Mouse (Mus musculus): Measurements from ENCODE around the gene Wfdc1. TPM values are rescaled to one million over a fixed set of nuclear protein-coding genes. Genes with fewer than 3 reads are reported as not detected.

Wfdc1 gene
- 10 to 100 TPM; 56.9 to 59.7 TPM for total RNA-seq (2021)
- long read RNA-seq, experiment 1, transcript Wfdc1-201 (7 exons, 1,371 nt), result major isoform, 51 of 55 reads
- long read RNA-seq, experiment 1, partial matches to known transcripts, result 2 of 55 reads
- long read RNA-seq, experiment 1, other reads (novel, unspliced or antisense), result 2 of 55 reads
- long read RNA-seq, experiment 2, transcript Wfdc1-201 (7 exons, 1,371 nt), result major isoform, 56 of 69 reads
- long read RNA-seq, experiment 2, partial matches to known transcripts, result 1 of 69 reads
- long read RNA-seq, experiment 2, other reads (novel, unspliced or antisense), result 9 of 69 reads

GRCm38 (mm10) chr8:119666219-119666951 lies at the start of gene Wfdc1:
Wfdc1 (plus strand) TSS chr8:119666365.
- peak; percentile 32 to 57 for DNase-seq (ENCODE audit: low spot score in 2 of 2)

DNA sequence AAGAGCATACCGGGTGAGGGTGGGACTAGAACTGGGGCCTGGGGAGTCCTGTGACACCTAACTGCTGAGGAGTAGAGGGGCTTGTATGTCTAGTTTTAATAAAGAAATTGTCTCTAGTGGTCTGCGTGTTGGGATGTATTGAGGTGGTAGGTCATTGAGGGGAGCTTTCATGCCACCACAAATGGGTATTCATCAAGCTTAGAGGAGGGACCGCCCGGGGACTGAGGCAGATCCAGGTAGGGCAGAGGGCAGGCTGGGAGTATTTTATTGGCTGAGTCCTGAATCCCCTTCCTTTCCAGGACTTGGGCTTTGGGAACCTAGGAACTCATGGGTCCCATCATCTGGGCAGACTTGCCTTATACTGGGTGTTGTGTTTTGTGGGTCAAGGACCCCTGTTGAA lies 49.4 kb upstream of the Wfdc1 start:
- no peak for DNase-seq (ENCODE audit: low spot score in 2 of 2)

- no peak for DNase-seq (ENCODE audit: low spot score in 2 of 2)
Measured at GRCm38 (mm10) chr8:119617586-119617985, 48.6 kb upstream of the Wfdc1 start.

- DNase-seq (ENCODE audit: low spot score in 2 of 2), result no peak
Measured at GRCm38 (mm10) chr8:119618887-119619286, 47.3 kb upstream of the Wfdc1 start.

- DNase-seq (ENCODE audit: low spot score in 2 of 2), result no peak
Measured at GRCm38 (mm10) chr8:119620116-119620840, 45.9 kb upstream of the Wfdc1 start.

- no peak for DNase-seq (ENCODE audit: low spot score in 2 of 2)
Measured at GRCm38 (mm10) chr8:119620848-119621465, 45.2 kb upstream of the Wfdc1 start.

- DNase-seq (ENCODE audit: low spot score in 2 of 2), result no peak
Measured at GRCm38 (mm10) chr8:119622555-119622954, 43.6 kb upstream of the Wfdc1 start.

- no peak for DNase-seq (ENCODE audit: low spot score in 2 of 2)
Measured at GRCm38 (mm10) chr8:119623061-119623460, 43.1 kb upstream of the Wfdc1 start.

- DNase-seq (ENCODE audit: low spot score in 2 of 2), result no peak
Measured at GRCm38 (mm10) chr8:119623744-119624143, 42.4 kb upstream of the Wfdc1 start.

DNA sequence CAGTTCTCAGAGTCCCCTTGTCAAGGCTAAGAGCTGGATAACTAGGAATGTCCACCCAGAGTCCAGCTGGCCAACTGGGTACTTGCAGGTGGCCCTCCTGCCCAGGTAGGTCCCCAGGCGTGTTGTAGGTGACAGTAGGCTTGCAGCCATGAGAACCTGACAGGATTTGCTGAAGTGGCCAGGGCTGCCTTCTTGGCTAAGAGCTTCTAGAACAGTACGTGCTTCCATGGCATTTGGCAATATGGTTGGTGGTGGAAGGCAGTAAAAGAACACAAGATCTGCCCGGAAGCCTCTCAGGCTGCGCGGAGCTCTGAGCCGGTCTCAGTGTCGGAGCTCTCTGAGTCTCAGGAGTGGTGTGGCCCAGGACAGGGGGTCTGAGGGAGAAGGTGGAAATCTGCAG lies 41.2 kb upstream of the Wfdc1 start:
- DNase-seq (ENCODE audit: low spot score in 2 of 2), result no peak

DNA sequence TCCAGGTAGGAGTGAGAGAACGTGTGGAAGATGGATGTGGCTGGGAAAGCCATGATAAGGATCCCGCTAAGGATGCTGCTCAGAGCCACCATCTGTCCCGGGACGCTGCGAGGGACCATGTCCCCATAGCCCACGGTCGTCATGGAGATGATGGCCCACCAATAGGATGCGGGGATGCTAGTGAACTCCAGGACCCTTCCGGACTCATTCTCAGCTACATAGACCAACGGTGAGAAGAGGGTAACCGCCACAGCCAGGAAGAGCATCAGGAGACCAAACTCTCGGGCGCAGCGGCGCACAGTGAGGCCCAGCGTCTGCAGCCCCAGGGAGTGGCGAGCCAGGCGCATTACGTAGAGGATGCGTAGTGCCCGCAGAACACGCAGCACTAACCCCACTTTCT lies 40.4 kb upstream of the Wfdc1 start:
- no peak for DNase-seq (ENCODE audit: low spot score in 2 of 2)

DNA sequence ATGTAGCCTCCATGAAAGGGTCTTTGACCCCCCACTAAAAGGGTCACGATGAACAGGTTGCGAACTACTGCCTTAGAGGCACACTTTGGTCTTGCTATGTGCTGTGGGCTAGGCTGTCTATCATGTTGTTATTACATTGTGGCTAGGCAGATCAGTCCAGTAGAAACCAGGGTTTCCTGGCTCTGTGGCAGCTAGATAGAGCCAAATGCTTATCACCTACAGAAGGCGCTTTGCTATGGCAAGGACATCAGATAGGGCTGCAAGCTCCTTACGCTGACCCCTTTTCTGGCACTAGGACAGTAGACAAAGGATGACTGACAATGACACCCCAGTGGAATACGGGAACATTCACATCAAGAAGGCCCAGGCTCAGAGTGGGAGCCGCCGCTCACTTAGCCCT lies 39.0 kb upstream of the Wfdc1 start:
- no peak for DNase-seq (ENCODE audit: low spot score in 2 of 2)

DNA sequence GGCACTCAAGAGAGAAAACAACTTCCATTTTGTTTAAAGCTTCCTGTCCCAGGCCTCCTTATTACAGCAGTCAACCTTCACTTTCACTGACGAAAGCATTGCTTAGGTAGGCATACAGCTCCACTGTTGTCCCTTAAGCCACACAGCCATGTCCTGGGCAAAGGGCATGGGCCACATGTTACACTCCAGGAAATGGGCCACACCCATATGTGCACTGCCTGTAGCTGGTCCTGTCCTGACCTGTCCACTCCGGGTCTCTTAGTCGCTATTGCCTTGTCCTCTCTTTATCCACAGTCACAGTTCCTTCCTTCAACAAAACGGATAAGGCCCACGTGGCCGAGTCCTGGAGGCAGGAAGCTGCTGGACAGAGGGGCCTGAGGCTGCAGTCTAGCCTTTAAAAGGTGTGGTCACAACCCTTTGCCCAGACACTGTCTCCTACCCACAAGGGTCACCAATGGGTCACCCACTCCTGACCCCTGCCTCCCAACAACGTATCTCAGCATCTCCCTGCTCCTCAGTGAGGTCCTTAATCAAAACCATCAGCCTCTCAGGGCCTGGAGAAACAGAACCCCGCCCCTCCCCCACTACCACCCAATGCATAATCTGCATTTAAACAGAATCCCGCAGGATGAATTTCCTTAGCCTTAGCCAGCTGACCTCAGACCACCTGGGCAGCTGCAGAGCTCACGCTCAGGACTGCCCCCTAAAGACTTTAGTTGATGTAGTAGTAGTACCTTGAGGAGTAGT lies 38.4 kb upstream of the Wfdc1 start:
- no peak for DNase-seq (ENCODE audit: low spot score in 2 of 2)

DNA sequence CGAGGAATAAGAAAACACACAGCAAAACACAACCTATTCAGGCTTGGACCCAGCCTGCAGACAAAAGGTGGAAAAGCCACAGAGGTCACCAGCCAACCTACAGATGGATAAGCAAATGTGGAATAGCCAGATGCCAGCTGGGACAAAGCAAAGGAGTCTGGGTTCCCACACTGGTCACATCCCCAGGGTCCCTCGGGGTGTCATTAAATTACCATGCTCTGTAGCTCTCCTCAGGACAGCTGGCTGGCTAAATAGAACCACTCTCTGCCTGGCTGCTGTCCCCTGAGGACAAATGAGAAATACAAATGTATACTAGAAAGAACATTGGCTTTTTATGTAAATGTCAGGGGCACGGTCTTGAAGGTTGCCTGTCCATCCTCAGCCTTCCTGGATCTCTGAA lies 35.3 kb upstream of the Wfdc1 start:
- no peak for DNase-seq (ENCODE audit: low spot score in 2 of 2)

GRCm38 (mm10) chr8:119632246-119632645 lies 33.9 kb upstream of the Wfdc1 start:
- DNase-seq (ENCODE audit: low spot score in 2 of 2), result no peak

DNA sequence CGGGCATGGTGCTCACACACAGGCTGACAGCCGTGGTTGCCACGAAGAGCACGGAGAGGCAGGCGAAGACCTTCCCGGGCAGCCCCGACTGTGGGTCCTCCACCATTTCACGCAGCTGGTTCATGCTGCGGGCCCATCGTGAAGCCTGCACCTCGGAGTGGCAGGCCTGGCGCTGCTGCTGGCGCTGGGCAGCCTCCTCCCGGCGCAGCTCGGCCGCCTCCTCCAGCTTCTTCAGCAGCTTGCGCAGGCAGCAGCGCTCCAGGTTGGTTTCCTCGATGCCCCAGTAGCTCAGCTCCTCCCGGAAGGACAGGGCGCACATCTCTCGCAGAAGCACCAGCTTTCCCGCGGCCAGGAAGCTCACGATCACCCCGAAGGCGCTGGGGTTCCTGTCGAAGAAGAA lies 33.3 kb upstream of the Wfdc1 start:
- DNase-seq (ENCODE audit: low spot score in 2 of 2), result no peak

DNA sequence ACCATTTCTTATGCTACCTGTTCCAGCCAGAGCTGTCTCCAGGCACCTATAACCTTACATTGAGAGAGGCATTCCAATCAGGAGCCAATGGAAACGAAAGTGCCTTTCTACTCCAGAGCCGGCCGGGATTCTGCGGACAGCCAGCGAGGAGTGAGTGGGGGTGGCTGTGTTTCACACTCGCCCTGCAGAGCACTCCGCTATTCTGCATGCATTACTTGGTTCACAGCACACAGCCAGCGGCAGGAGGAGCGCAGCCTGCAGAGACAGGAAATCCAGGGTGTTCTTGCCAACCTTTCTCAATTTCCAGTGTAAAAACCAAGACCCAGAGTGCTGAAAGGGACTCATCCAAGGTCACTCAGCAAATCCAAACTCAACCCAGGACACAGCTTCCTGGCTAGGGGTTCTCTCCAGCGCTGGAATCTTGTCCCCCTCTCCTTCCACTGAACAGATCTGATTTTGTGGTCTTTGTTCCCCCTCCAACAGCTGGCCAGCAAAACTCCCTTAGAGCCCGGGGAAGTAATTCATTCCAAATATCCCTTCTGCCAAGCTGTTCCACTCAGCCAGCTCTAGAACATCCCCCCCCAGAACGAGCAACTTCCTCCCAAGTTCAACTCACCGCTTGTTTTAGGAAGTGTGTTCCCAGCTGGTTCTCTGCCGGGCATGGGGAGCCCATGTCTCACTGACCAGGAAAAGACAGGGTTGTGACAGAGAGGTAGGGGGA lies 31.4 kb upstream of the Wfdc1 start:
- no peak for DNase-seq (ENCODE audit: low spot score in 2 of 2)

DNA sequence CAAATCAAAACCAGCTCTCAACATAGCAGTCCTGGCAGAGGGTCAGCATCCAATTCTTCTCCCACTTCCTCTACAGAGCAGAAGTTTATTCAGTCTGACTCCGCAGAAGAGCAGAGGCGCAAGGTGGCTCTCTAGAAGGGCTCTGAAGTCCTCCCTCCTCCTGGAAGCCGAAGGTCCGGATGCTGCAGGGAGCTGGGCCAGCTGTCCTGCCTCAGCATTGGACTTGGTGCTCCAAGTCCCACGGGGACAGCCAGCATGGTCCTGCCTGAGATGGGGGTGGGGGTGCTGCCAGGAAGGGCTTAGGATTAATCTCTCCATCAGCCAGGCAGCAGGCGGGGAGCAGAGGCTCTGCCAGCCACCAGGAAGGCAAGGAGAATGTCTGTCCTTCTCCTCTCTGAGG lies 30.8 kb upstream of the Wfdc1 start, which contains the start of gene Kcng4:
Gene Kcng4, minus strand, starts transcription at position 303 of the 400 bp plus-strand sequence.
- DNase-seq (ENCODE audit: low spot score in 2 of 2), result peak in 1 of 2 experiments; percentile 33

DNA sequence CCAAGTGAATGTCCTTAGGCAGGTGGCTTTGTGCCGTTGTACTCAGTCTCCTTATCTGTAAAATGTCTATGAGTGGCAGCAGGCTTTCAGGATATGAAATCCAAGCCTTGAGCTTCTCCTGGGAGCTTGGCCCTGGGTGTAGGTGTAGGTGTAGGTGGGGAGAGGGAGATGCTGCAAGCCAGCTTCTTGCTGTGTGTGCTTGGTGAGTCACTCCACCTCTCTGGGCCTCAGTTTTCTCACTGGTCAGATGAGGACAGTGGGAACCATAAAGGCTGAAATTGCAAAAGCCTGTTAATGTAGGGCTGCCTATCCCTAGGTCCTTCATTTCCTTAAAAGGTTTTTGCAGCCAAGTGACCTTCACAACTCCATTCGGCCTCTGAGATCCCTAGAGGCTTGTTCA lies 30.2 kb upstream of the Wfdc1 start:
- DNase-seq (ENCODE audit: low spot score in 2 of 2), result no peak

- DNase-seq (ENCODE audit: low spot score in 2 of 2), result no peak
Measured at GRCm38 (mm10) chr8:119636766-119637165, 29.4 kb upstream of the Wfdc1 start.

All from gastrocnemius, postnatal 4 days (tissue).